Mouse (Mus musculus): Measurements from ENCODE around the gene Vmn2r30.

GRCm38 (mm10) chr7:7281383-7281782, 56.0 kb downstream of the Vmn2r30 start:
- TF ChIP-seq CTCF (IDR thresholded peaks at IDR 0.05; ENCODE audit: low read depth, low read length) (no peak), POLR2A (IDR thresholded peaks at IDR 0.05; ENCODE audit: extremely low read depth, insufficient read depth, low read length) (no peak)

All from liver, adult 2 months (tissue).